Mouse (Mus musculus) left cerebral cortex, postnatal 14 days (tissue): ENCODE data around the gene Grin2c. TPM values are rescaled to one million over a fixed set of nuclear protein-coding genes. Genes with fewer than 3 reads are reported as not detected.

ENCODE experiments used
- DNase-seq, 2 experiments: peaks; one replicate each; pipeline ENCODE4 v3.0.0; 2021 to 2022; ENCODE audit warnings: low spot score in 2 of 2, mixed read lengths in 1 of 2
- intact Hi-C: fragments of 180-260 bp; cut with DNase I; formaldehyde crosslinking; loops from one replicate; pipeline ENCODE4 v1.15.1; 2025
- long read RNA-seq, 2 experiments: library from polyadenylated mRNA; stranded (forward); transcript quantifications; one replicate each; pipeline ENCODE4 v2.0.0; 2021
- total RNA-seq, 2 experiments: library from RNA; stranded (reverse); gene quantifications; 2 replicates each; pipeline ENCODE4 v1.2.3; 2021

The Grin2c gene
- total RNA-seq, result 10 to 100 TPM; 39.9 TPM
- long read RNA-seq, experiment 1, partial matches to known transcripts, result 9 of 65 reads
- long read RNA-seq, experiment 1, other reads (novel, unspliced or antisense), result 56 of 65 reads
- long read RNA-seq, experiment 2, partial matches to known transcripts, result 13 of 62 reads
- long read RNA-seq, experiment 2, other reads (novel, unspliced or antisense), result 49 of 62 reads

GRCm38 (mm10) chr11:115267061-115267883, at the start of gene Grin2c:
Gene Grin2c, minus strand, starts transcription at chr11:115267243.
- intact Hi-C loops, result loop anchor here (5.0 kb wide), 1 partner anchor 105 kb away; the partner anchor contains the start of gene Slc9a3r1
- no peak for DNase-seq

GRCm38 (mm10) chr11:115314249-115314648, 47.2 kb upstream of the Grin2c start:
- no peak for DNase-seq
- intact Hi-C loops, result no loop called here

- no peak for DNase-seq
- intact Hi-C loops, result no loop called here
Measured at GRCm38 (mm10) chr11:115308781-115309180, 41.7 kb upstream of the Grin2c start.

- DNase-seq, result no peak
- intact Hi-C loops, result no loop called here
Measured at GRCm38 (mm10) chr11:115306863-115307262, 39.8 kb upstream of the Grin2c start, which contains the start of gene Otop2. Gene Otop2, plus strand, starts transcription at chr11:115307163.

- DNase-seq, result no peak
- intact Hi-C loops, result no loop called here
Measured at GRCm38 (mm10) chr11:115303167-115303566, 36.1 kb upstream of the Grin2c start.

- intact Hi-C loops, result no loop called here
Measured at GRCm38 (mm10) chr11:115301351-115301750, 34.3 kb upstream of the Grin2c start.

GRCm38 (mm10) chr11:115300745-115301144, 33.7 kb upstream of the Grin2c start:
- no peak for DNase-seq
- intact Hi-C loops, result no loop called here

More at GRCm38 (mm10) chr11:115301351-115301750, 34.3 kb upstream of the Grin2c start:
- DNase-seq, result no peak

GRCm38 (mm10) chr11:115298160-115298559, 31.1 kb upstream of the Grin2c start:
- intact Hi-C loops, result no loop called here
- no peak for DNase-seq

- DNase-seq, result peak; percentile 68 to 72
- intact Hi-C loops, result no loop called here
Measured at GRCm38 (mm10) chr11:115297214-115297826, 30.3 kb upstream of the Grin2c start, which contains the start of gene Fads6. Gene Fads6, minus strand, starts transcription at chr11:115297663.

- DNase-seq, result no peak
Measured at GRCm38 (mm10) chr11:115296471-115297210, 29.6 kb upstream of the Grin2c start.

GRCm38 (mm10) chr11:115295939-115296338, 28.9 kb upstream of the Grin2c start:
- no peak for DNase-seq
- intact Hi-C loops, result no loop called here

More at GRCm38 (mm10) chr11:115296471-115297210, 29.6 kb upstream of the Grin2c start:
- intact Hi-C loops, result no loop called here

- DNase-seq, result no peak
- intact Hi-C loops, result no loop called here
Measured at GRCm38 (mm10) chr11:115292631-115293375, 25.8 kb upstream of the Grin2c start.

- DNase-seq, result no peak
- intact Hi-C loops, result no loop called here
Measured at GRCm38 (mm10) chr11:115291503-115291902, 24.5 kb upstream of the Grin2c start.

- DNase-seq, result peak in 1 of 2 experiments; percentile 69
- intact Hi-C loops, result no loop called here
Measured at GRCm38 (mm10) chr11:115290919-115291318, 23.9 kb upstream of the Grin2c start.

GRCm38 (mm10) chr11:115290314-115290713, 23.3 kb upstream of the Grin2c start:
- intact Hi-C loops, result no loop called here
- no peak for DNase-seq

- DNase-seq, result no peak
- intact Hi-C loops, result no loop called here
Measured at GRCm38 (mm10) chr11:115289885-115290284, 22.8 kb upstream of the Grin2c start.

- intact Hi-C loops, result no loop called here
- no peak for DNase-seq
Measured at GRCm38 (mm10) chr11:115288305-115288704, 21.3 kb upstream of the Grin2c start.

- intact Hi-C loops, result no loop called here
Measured at GRCm38 (mm10) chr11:115287386-115287785, 20.3 kb upstream of the Grin2c start.

More at GRCm38 (mm10) chr11:115287386-115287785, 20.3 kb upstream of the Grin2c start:
- no peak for DNase-seq
